Mouse (Mus musculus) liver, embryonic 12.5 days (tissue): ENCODE results near the gene Bicd1. TPM values are rescaled to one million over a fixed set of nuclear protein-coding genes. Genes with fewer than 3 reads are reported as not detected.
"Not testable (repeated sequence)": the region's sequence is repeated elsewhere in the genome, so short reads cannot be mapped to it uniquely, and the experiment has no call there.

ENCODE experiments used
- ATAC-seq: fragments of 200-750 bp; cut with Nextera tagmentation; 2 replicates; pipeline ENCODE4 v1.8.0; 2017; ENCODE audit warnings: moderate number of reproducible peaks, mild to moderate bottlenecking, moderate library complexity
- H3K27ac ChIP-seq: fragments of 300-500 bp; sonication (generic); 2 replicates; pipeline ENCODE4 v1.5.1; 2016; ENCODE audit warnings: mild to moderate bottlenecking
- H3K27me3 ChIP-seq: fragments of 300-500 bp; sonication (generic); replicated peaks from 2 replicates; pipeline ENCODE4 v1.6.1; 2016; ENCODE audit warnings: mild to moderate bottlenecking, moderate library complexity
- H3K36me3 ChIP-seq: fragments of 300-500 bp; sonication (generic); 2 replicates; pipeline ENCODE4 v1.6.1; 2016; ENCODE audit warnings: mild to moderate bottlenecking, moderate library complexity
- H3K4me1 ChIP-seq: fragments of 300-500 bp; sonication (generic); 2 replicates; pipeline ENCODE4 v1.6.1; 2016
- H3K4me2 ChIP-seq: fragments of 300-500 bp; sonication (generic); 2 replicates; pipeline ENCODE4 v1.6.1; 2016; ENCODE audit warnings: mild to moderate bottlenecking, moderate library complexity
- H3K4me3 ChIP-seq: fragments of 300-500 bp; sonication (generic); 2 replicates; pipeline ENCODE4 v1.5.1; 2016; ENCODE audit warnings: mild to moderate bottlenecking, moderate library complexity
- H3K9ac ChIP-seq: fragments of 300-500 bp; sonication (generic); 2 replicates; pipeline ENCODE4 v1.6.1; 2016; ENCODE audit warnings: mild to moderate bottlenecking, moderate library complexity
- H3K9me3 ChIP-seq: fragments of 300-500 bp; sonication (generic); replicated peaks from 2 replicates; pipeline ENCODE4 v1.6.1; 2016; ENCODE audit warnings: mild to moderate bottlenecking, moderate library complexity
- WGBS: fragments of 180-500 bp; shearing (Covaris S2); methylation state at CpG from one replicate; pipeline ENCODE4 v1.1.7; 2016; ENCODE audit not compliant: insufficient replicate concordance; 5-methylcytosine and 5-hydroxymethylcytosine counted together
- polyA plus RNA-seq: library from polyadenylated mRNA; unstranded; fragments of >200 nt; fragmentation: Nextera tagmentation; extraction: Ambion mirVana; gene quantifications from 2 replicates; pipeline ENCODE4 v1.2.1, GENCODE M21; 2016

Gene Bicd1
- polyA plus RNA-seq = 1.5 and 2.1 TPM in 2 replicates

DNA sequence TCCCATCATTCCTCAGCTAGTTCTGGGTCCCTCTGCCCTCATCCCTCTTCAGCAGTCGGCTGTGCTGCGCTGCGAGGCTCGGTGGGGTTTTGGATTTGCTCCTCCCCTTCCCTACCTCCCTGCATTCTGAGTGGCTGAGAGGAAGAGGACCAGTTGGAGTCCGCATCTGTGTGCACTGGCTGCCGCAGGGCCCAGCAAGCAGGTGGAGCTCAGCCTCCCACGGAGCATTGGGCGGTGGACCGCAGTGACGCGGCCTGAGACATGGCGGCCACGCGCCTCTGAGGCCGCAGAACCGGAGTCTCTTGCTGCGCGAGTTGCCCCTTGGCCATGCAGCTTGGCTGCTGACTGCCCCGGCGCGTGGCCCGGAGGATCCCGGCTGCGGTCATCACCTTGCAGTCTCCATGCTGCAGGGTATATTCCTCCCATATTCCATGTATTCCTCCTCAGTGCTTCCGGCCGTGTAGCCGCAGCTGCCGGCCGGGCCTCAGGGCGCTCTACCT, at the start of gene Bicd1:
Gene Bicd1, plus strand, starts transcription at position 54 of the 500 bp plus-strand sequence.
- peaks cover 7% of the 10 kb centered on the region; the same call in 1 of the 2 replicates for H3K4me1 ChIP-seq
- peak within 1 kb of the TSS; percentile 60 for H3K4me3 ChIP-seq
- H3K9me3 ChIP-seq = no peaks in the 10 kb centered on the region
- H3K36me3 ChIP-seq = no peaks in the 10 kb centered on the region
- peak within 1 kb of the TSS; percentile 66 for H3K9ac ChIP-seq
- WGBS = 1% methylated on average over 30 of the region's 30 CpGs
- ATAC-seq = peak; percentile 98
- no peaks in the 10 kb centered on the region for H3K27me3 ChIP-seq
- H3K27ac ChIP-seq = no peak within 1 kb of the TSS
- peak within 1 kb of the TSS; percentile 76 for H3K4me2 ChIP-seq

GRCm38 (mm10) chr6:149362533-149362932, 46.2 kb upstream of the Bicd1 start:
- not testable (repeated sequence) for ATAC-seq, H3K4me3 ChIP-seq, H3K27me3 ChIP-seq, H3K9me3 ChIP-seq, H3K9ac ChIP-seq, H3K4me1 ChIP-seq, H3K36me3 ChIP-seq, H3K27ac ChIP-seq, H3K4me2 ChIP-seq
- WGBS = 86% methylated on average over 20 of the region's 20 CpGs

DNA sequence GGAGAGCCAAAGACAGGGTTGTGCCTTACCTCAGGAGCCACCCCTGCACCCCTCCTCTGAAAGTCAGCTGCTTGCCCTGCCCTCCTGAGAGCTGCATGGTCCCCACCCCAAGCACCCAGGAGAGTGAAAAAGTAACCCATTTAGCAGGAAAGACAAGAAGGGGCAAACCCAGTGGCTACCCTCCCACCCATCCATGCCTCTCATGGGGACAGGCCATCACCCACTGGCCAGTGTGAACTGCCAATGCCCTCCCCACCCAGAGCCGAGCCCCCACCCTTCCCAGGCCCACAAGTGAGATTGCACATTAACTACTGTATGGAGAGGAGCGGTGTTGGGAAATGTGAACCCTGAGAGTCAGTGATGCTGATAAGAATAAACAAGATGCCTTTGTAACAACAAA, 42.7 kb upstream of the Bicd1 start:
- H3K27ac ChIP-seq, H3K4me2 ChIP-seq, H3K4me1 ChIP-seq, H3K9me3 ChIP-seq, H3K27me3 ChIP-seq, H3K9ac ChIP-seq, H3K36me3 ChIP-seq, H3K4me3 ChIP-seq: not testable (repeated sequence)
- WGBS = 67% methylated on average over 2 of the region's 2 CpGs
- ATAC-seq = 0 out of 2 replicates have a peak, but pooled peaks have one; percentile 19

DNA sequence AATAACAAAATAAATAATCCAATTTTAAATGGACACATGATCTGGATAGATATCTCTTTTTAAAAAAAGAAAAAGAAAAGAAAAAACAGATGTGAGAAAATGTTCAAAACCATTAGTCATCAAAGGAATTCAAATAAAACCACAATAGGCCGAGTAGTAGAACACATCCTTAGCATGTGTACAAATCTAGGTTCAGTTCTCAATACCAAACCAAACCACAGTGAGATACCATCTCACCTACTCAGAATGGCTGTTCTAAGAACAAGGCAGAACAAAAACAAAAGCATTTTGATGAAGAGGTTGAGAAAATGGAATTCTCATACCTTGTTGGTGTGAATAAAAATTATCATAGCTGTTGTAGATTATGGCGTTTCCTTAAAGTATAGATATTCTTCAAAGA, 42.3 kb upstream of the Bicd1 start:
- no peak for ATAC-seq
- Histone ChIP-seq H3K9me3 (no peaks in the 10 kb centered on the region), H3K4me1 (no peaks in the 10 kb centered on the region), H3K27ac (no peak overlapping the region), H3K4me2 (no peak overlapping the region), H3K9ac (no peak overlapping the region), H3K36me3 (no peaks in the 10 kb centered on the region), H3K27me3 (no peaks in the 10 kb centered on the region), H3K4me3 (no peak overlapping the region)
- WGBS = 66% methylated on average over 2 of the region's 2 CpGs

DNA sequence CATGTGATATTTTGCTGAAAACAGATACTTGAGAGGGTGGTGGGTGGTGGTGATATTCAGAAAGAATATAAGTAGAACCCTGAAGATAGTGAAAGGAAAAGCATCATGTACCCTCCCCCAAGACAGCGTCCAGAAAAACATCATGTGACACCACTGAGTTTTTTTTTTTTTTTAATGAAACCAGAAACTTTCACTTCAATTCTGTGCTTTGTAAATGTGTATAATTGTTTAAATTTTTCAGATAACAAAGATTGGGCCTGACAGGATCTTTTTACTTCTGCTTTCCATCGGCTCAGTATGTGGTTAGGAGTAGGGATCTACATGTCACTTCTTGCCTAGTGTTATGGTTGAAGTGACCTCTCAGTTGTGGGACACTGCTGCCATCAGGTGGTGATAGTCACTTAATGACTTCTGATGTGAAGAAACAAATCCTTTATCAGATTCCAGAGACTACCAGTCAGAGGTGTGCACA, 33.7 kb upstream of the Bicd1 start:
- no peak overlapping the region for H3K4me2 ChIP-seq
- H3K4me1 ChIP-seq = peaks cover 5% of the 10 kb centered on the region; the same call in 1 of the 2 replicates
- no peak overlapping the region for H3K27ac ChIP-seq
- ATAC-seq = peak; percentile 85
- 28% methylated on average over 2 of the region's 2 CpGs for WGBS
- H3K9ac ChIP-seq = no peak overlapping the region
- no peaks in the 10 kb centered on the region for H3K27me3 ChIP-seq
- H3K36me3 ChIP-seq = no peaks in the 10 kb centered on the region
- H3K9me3 ChIP-seq = no peaks in the 10 kb centered on the region
- no peak overlapping the region for H3K4me3 ChIP-seq

DNA sequence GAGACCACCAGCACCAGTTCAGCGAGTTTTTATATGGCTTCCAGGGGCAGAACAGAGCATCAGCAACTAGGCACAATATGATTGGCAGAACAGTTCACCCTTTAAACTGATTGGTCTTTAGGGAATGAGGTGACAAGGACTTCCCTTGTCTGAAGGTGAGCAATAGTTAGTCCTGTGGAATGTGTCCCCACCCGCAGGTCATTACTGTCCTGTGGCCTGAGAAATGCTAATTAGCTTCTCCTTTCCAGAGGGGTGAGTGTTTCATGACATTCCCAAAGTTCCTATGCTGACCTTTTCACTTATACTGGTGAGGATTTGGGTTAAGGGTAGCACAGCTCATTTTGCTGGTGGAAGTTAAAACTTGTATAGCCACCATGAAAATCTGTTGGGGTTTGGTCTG, 25.2 kb upstream of the Bicd1 start:
- no peaks in the 10 kb centered on the region for H3K36me3 ChIP-seq
- H3K4me2 ChIP-seq = no peak overlapping the region
- no peaks in the 10 kb centered on the region for H3K9me3 ChIP-seq
- ATAC-seq = no peak
- H3K4me1 ChIP-seq = no peaks in the 10 kb centered on the region
- no peak overlapping the region for H3K27ac ChIP-seq
- H3K27me3 ChIP-seq = no peaks in the 10 kb centered on the region
- no peak overlapping the region for H3K9ac ChIP-seq
- H3K4me3 ChIP-seq = no peak overlapping the region
- 77% methylated on average over 2 of the region's 2 CpGs for WGBS

- Histone ChIP-seq H3K9ac (no peak overlapping the region), H3K27me3 (no peaks in the 10 kb centered on the region), H3K9me3 (no peaks in the 10 kb centered on the region), H3K36me3 (no peaks in the 10 kb centered on the region), H3K4me1 (no peaks in the 10 kb centered on the region), H3K27ac (no peak overlapping the region), H3K4me2 (no peak overlapping the region), H3K4me3 (no peak overlapping the region)
- no peak for ATAC-seq
- WGBS = 41% methylated on average over 3 of the region's 3 CpGs
These were observed 22.3 kb upstream of the Bicd1 start for GRCm38 (mm10) chr6:149386389-149386788.

DNA sequence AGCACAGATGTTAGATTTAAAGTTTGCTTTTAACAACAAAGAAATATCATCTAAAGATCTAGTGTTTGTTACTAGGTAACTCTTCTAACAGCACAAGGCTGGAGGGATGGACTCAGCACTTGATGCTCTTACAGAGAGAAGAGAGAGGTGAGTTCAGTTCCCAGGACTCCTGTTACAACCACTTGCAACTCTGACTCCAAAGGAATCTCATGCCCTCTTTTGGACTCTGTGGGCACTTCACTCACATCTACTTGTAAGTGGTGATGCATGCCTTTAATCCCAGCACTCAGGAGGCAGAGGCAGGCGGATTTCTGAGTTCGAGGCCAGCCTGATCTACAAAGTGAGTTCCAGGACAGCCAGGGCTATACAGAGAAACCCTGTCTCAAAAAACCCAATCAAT, 19.1 kb upstream of the Bicd1 start:
- WGBS = 58% methylated on average over 2 of the region's 2 CpGs
- H3K4me2 ChIP-seq, H3K9ac ChIP-seq, H3K9me3 ChIP-seq, H3K4me3 ChIP-seq, H3K36me3 ChIP-seq, H3K27me3 ChIP-seq, H3K27ac ChIP-seq, ATAC-seq, H3K4me1 ChIP-seq: not testable (repeated sequence)

GRCm38 (mm10) chr6:149399396-149399795, 9.3 kb upstream of the Bicd1 start:
- no peaks in the 10 kb centered on the region for H3K27me3 ChIP-seq
- H3K4me1 ChIP-seq = no peaks in the 10 kb centered on the region
- no peaks in the 10 kb centered on the region for H3K36me3 ChIP-seq
- no peak overlapping the region for H3K27ac ChIP-seq
- H3K9ac ChIP-seq = no peak overlapping the region
- H3K4me3 ChIP-seq = no peak overlapping the region
- no peak overlapping the region for H3K4me2 ChIP-seq
- ATAC-seq = no peak
- no peaks in the 10 kb centered on the region for H3K9me3 ChIP-seq

DNA sequence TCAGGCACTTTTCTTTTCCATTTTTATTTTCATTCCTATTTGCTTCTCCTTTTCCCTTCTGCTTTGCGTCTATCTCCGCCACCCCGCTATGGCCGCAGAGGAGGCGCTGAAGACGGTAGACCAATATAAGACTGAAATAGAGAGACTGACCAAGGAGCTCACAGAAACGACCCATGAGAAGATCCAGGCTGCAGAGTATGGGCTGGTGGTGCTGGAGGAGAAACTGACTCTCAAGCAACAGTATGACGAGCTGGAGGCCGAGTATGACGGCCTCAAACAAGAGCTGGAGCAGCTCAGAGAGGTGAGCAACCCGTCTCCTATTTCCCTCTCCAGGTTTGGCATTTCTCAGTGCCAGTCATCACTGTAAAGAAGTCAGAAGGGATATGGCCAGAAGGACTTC, 655 bp downstream of the Bicd1 start:
- Histone ChIP-seq H3K36me3 (no peaks in the 10 kb centered on the region), H3K27me3 (no peaks in the 10 kb centered on the region), H3K4me2 (peak overlapping the region; percentile 76), H3K4me1 (peaks cover 7% of the 10 kb centered on the region; the same call in 1 of the 2 replicates), H3K9ac (peak overlapping the region; percentile 66), H3K4me3 (peak overlapping the region; percentile 60), H3K27ac (no peak overlapping the region), H3K9me3 (no peaks in the 10 kb centered on the region)
- peak; percentile 65 for ATAC-seq
- 2% methylated on average over 11 of the region's 11 CpGs for WGBS

DNA sequence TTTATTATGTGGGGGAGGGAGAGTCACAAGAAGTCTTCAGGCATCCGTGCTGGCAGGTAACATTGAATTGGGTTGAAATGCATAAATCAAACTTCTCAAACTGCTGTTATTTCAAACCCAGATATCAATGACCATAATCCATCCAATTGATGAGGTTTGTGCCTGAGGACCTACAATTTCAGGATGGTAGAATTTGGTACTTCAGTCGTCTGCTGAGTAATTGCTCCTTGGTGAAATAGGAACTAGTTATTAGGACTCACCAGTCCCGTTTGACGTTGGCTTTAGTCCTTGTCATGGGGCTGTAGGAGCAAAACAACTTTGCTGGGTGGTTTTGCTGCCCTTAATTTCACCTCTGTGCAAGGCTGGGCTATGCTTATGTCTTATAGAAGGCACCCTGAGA, 1.2 kb downstream of the Bicd1 start:
- Histone ChIP-seq H3K9ac (no peak overlapping the region), H3K4me3 (peak overlapping the region; percentile 60)
- 17% methylated on average over 4 of the region's 4 CpGs for WGBS

DNA sequence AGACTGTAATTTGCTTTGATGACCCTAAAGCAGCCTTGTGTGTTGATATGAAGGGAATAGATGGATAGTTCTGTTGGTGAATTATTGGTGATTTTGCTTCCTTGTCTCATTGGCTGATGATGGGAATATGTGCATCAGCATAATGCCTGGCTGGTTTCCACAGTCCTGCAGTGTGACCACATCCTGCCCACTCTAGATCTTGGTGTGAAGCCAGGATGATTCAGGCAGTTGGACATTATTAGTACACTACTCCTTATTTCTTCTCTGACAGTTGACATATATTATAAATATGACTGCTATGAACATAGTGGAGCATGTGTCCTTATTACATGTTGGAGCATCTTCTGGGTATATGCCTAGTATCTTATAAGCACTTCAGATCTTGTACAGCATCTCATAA, 4.6 kb downstream of the Bicd1 start:
- Histone ChIP-seq H3K36me3 (no peaks in the 10 kb centered on the region), H3K9me3 (no peaks in the 10 kb centered on the region), H3K27ac (no peak overlapping the region), H3K4me2 (no peak overlapping the region), H3K4me1 (peaks cover 7% of the 10 kb centered on the region; the same call in 1 of the 2 replicates), H3K27me3 (no peaks in the 10 kb centered on the region), H3K4me3 (no peak overlapping the region), H3K9ac (no peak overlapping the region)
- no peak for ATAC-seq

More for the DNA sequence above, 1.2 kb downstream of the Bicd1 start:
- Histone ChIP-seq H3K27ac (no peak overlapping the region), H3K9me3 (no peaks in the 10 kb centered on the region), H3K4me2 (peak overlapping the region; percentile 76), H3K36me3 (no peaks in the 10 kb centered on the region), H3K4me1 (peaks cover 7% of the 10 kb centered on the region; the same call in 1 of the 2 replicates), H3K27me3 (no peaks in the 10 kb centered on the region)
- ATAC-seq = no peak

DNA sequence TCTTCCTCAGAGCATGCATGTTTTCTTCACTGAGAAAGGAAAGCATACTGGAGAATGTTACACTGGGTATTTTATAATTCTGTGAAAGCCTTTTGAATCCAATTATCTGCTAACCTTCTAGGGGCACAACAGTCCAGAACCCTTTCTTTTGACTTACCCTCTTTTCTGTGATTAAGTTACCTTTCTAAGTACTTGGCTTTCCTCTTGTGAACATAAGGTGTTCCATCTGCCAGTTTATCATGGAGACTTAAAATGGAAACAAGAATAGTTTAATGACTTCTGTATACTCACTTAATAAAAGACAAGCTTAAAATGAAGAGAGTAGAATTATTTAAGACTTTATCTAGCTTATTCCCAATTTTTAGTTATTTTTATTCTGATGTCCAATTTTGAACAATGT, 16.1 kb downstream of the Bicd1 start:
- ATAC-seq = no peak
- H3K27me3 ChIP-seq = no peaks in the 10 kb centered on the region
- H3K9ac ChIP-seq = no peak overlapping the region
- H3K9me3 ChIP-seq = no peaks in the 10 kb centered on the region
- H3K27ac ChIP-seq = no peak overlapping the region
- H3K4me3 ChIP-seq = no peak overlapping the region
- no peak overlapping the region for H3K4me2 ChIP-seq
- H3K4me1 ChIP-seq = no peaks in the 10 kb centered on the region
- H3K36me3 ChIP-seq = no peaks in the 10 kb centered on the region
